Mouse (Mus musculus) adrenal gland, adult 8-10 months (tissue): ENCODE results near the gene Tas2r104. TPM values are rescaled to one million over a fixed set of nuclear protein-coding genes. Genes with fewer than 3 reads are reported as not detected.

Experiments
- DNase-seq: peaks from one replicate; pipeline ENCODE4 v3.0.0; 2022
- total RNA-seq, 4 experiments: library from RNA; stranded (reverse); gene quantifications; 2 replicates each; pipeline ENCODE4 v1.2.4; 2022

Tas2r104 gene
- not detected for total RNA-seq

DNA sequence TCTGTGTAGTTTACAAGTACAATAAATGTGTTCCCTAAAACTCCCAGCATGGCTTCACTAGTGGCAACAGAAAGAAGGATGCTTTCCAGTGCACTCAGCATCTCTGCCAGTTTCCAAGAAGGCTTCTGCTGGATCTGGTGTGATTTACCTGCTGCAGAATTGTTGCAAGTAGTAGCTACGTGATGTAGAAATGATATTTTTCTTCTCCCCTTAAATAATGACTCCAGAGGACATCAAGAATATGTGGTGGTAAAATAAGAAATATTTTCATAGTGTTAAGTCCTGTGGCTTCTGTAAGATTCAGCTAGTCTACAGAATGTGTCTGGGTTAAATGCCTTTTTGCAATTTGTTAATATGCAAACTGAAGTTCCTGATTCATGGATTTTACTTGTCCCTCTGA, at the start of gene Tas2r104:
Gene Tas2r104 (minus strand): TSS at position 101 of the 400 bp plus-strand sequence.
- no peak for DNase-seq

GRCm38 (mm10) chr6:131712803-131713202, 27.3 kb upstream of the Tas2r104 start:
- DNase-seq: no peak

GRCm38 (mm10) chr6:131689963-131690362, 4.4 kb upstream of the Tas2r104 start, which contains the start of gene Tas2r114:
Gene Tas2r114, minus strand, starts transcription at chr6:131690063.
- no peak for DNase-seq

- DNase-seq: no peak
These were observed 1.9 kb upstream of the Tas2r104 start, which contains the start of gene Tas2r105 for GRCm38 (mm10) chr6:131687395-131687794. Gene Tas2r105, minus strand, starts transcription at chr6:131687495.

DNA sequence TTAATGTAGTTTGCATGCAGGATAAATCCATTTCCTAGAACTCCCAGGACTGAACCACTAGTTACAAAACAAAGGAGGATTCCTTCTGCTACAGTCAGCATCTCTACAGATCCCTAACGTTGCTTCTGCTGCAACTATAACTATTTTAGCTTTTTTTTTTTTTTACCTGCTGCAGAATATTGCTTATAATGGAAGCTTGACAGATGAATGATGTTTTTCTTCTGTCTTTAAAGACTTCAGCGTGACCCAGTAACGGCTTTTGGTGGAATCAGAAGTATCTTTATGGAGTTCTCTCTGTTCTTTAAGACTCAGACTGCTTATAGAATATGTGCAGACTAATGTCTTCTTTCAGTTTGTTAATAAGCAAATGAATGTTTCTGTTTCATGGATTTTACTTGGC, 6.8 kb downstream of the Tas2r104 start, which contains the start of gene Tas2r106:
Gene Tas2r106 (minus strand): TSS at position 101 of the 400 bp plus-strand sequence.
- no peak for DNase-seq

DNA sequence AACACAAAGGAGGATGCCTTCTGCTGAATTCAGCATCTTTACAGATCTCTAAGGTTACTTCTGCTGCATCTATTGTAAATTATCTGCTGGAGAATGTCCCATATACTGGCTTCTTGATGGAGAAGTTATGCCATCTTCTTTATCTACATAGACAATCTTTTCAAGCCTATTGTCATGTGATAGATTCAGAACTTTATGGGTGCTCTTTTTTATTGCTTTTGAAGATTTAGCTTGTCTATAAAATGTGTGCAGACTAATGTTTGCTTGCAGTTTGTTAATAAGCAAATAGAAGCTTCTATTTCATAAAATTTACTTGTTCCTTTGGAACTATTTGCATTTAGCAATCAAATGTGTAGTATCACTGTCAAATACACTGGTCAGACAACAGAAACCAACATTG, 25.5 kb downstream of the Tas2r104 start, which contains the start of gene Tas2r107:
Gene Tas2r107 (minus strand): TSS at position 101 of the 400 bp plus-strand sequence.
- no peak for DNase-seq

Other genes with a start within 250 kb of the Tas2r104 start
- not detected for gene 5430401F13Rik, start 199.3 kb downstream of the Tas2r104 start, total RNA-seq
- gene Gm6619, start 199.3 kb downstream of the Tas2r104 start, total RNA-seq: not detected
- not detected for gene Tas2r130, start 54.8 kb downstream of the Tas2r104 start, total RNA-seq
- gene Tas2r107, start 25.6 kb downstream of the Tas2r104 start, total RNA-seq: not detected
- gene Tas2r106, start 6.9 kb downstream of the Tas2r104 start, total RNA-seq: not detected
- not detected for gene Tas2r105, start 1.8 kb upstream of the Tas2r104 start, total RNA-seq
- gene Tas2r114, start 4.3 kb upstream of the Tas2r104 start, total RNA-seq: not detected